Mouse (Mus musculus): ENCODE measurements around the gene Serbp1.

Serbp1 gene

GRCm38 (mm10) chr6:67235649-67236048 lies 2.3 kb upstream of the Serbp1 start:
- no peak for DNase-seq (ENCODE audit: low spot score)

DNA sequence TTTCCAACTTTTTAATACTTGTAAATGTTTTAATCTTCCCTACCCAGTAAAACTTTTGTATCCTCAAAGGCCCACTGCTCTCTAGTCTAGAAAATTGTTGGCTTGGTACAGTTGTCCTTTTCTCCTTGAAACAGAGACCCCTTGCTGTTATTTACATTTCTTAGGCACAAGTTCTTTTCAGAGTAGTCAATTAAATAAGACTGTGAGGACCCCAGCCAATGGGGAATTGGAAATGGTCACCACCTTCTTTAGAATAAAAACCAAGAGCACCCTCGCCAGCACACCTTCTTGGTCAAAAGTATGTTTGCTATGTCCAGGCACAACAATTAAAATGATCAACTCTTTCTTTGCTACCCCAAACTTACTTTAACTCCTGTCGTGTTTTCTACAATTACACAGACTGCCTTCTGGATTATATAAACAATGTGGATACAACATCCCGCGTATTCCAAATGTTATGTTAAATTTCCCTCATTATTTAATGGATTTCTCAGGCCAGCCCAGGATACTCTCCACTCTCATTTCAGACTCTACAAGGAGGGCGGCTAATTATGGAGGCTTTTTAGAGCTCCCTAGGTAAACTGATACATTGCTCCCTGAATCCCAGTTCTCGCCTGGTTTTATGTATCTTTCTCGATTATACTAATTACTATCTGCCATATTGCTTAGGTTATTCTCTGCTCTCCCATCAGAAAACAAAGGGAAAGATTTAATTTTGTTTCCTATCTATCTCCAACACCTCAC lies 1.3 kb upstream of the Serbp1 start:
- DNase-seq (ENCODE audit: low spot score), result no peak

- no peak for DNase-seq (ENCODE audit: low spot score)
Observed at GRCm38 (mm10) chr6:67241263-67241662, 3.3 kb downstream of the Serbp1 start.

GRCm38 (mm10) chr6:67243765-67244420 lies 5.9 kb downstream of the Serbp1 start:
- no peak for DNase-seq (ENCODE audit: low spot score)

- no peak for DNase-seq (ENCODE audit: low spot score)
Observed at GRCm38 (mm10) chr6:67244451-67244850, 6.5 kb downstream of the Serbp1 start.

DNA sequence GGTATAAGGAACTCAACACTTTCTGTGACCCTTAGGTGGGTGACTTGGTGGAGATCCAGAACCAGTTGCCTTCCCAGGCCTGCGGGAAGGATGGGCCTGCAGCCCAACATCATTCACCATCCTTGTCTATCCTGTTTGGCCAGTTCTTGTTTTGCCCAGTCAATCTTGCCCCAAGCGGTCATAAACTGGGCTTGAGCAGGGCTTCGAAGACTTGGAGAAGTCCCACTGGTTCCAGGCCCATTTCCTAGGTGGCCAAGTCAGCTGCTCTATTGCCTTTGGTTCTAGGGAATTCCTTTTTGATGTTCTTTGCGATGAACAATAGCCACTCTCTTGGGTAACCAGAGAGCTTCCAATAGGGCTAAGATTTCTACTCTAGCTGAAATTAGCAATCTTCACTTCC lies 13.1 kb downstream of the Serbp1 start:
- DNase-seq (ENCODE audit: low spot score), result no peak

DNA sequence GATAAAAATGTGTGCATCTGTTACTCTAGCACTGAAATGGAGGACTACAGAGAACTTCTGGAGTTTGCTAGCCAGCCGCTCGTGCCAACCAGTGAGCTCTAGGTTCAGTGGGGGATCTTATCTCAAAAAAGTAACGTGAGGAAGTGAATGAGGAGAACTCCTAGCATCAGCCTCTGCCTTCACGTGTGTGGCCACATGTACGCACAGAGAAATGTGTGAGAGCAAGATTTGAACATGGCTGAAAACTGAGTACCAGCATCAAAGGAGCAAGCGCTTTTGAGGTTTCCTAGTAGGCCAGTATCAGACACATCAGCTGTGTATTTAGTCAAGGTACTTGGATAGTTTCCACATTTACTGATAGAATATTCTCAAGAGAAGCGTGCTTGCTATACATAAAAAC lies 27.0 kb downstream of the Serbp1 start:
- DNase-seq (ENCODE audit: low spot score), result peak; percentile 31

DNA sequence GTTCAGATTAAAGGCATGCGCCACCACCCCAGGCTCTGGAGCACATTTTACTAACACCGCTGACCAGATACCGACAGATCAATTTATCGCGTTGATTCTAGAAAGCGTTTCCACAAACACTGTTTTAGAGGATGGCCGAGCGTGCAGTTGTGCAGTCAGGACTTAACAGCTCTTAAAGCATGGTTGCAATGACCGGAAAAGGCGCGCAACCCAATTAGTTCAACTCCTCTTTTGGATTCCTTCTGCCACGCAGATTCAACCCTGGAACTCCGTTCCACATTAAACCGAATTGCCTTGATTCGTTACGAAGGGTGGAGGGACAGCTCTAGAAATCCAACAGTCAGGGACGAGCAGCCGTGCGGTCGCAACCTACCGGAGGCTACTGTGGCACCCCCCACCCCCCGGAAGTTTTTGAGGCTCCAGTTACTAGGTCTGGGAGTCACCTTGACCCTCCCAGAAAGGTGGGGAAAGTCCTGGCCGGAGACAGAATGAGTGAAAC lies 28.2 kb downstream of the Serbp1 start:
- peak; percentile 50 for DNase-seq (ENCODE audit: low spot score)

GRCm38 (mm10) chr6:67266664-67267407 lies 28.9 kb downstream of the Serbp1 start:
- DNase-seq (ENCODE audit: low spot score), result peak; percentile 96

DNA sequence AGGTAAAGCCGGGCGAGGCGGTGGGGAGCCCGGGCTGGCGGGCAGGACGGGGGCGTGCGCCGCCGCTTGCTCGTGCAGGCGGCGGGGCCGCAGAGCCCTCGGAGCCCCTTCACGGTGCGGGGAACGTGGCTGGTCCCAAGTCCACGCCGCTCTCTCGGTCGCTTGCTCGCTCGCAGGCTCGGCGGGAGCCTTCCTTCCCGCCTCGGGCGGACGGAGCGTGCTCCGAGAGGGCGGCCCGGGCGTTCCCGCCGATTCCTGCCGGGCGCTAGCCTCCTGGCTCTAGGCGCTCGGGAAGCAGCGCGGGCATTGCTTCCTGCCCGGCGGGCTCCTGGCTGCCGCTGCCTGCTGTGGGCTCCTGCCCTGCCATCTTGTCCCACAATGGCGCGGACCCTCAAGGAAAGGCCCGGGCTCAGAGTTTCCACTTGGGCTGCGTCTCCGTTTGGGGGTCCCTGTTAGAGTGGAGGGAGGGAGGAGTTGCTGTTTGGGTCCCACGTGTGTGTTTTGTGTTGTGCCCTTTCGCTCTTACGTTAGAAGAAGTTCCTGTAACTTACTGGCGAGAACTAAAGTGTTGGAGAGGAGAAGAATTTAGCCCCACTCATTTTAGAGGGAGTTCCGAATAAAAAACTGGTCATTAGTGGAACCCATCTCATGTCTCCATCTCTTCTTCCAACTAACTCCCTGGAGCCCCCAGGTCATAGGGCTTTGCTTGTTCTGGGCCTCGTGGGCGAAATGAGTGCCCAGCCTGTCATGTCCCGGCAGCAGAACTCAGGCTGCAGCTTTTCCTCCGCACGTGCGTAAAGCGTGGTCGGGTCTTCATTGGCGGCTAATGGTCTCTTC lies 29.6 kb downstream of the Serbp1 start:
- DNase-seq (ENCODE audit: low spot score), result peak; percentile 40

GRCm38 (mm10) chr6:67268245-67268612 lies 30.3 kb downstream of the Serbp1 start:
- no peak for DNase-seq (ENCODE audit: low spot score)

GRCm38 (mm10) chr6:67268983-67269382 lies 31.0 kb downstream of the Serbp1 start:
- DNase-seq (ENCODE audit: low spot score), result peak; percentile 26

DNA sequence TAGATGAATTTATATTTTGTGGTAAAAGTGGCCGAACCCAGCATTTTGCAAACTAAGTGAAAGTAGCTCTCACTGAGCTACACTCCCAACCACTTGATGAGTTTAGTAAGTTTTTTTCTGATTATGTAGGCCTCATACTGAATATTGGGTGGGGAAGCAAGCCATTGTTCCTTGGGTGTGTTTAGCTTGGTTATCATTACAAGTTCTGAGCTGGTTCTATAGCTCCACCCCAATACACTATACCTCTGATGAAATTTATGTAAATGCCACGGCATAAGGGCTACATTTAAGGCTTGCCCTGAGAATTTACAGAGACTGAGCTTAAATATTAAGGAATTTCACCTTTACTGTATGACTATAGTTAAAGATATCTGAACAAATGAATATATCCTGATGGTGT lies 31.5 kb downstream of the Serbp1 start:
- DNase-seq (ENCODE audit: low spot score), result peak; percentile 49

DNA sequence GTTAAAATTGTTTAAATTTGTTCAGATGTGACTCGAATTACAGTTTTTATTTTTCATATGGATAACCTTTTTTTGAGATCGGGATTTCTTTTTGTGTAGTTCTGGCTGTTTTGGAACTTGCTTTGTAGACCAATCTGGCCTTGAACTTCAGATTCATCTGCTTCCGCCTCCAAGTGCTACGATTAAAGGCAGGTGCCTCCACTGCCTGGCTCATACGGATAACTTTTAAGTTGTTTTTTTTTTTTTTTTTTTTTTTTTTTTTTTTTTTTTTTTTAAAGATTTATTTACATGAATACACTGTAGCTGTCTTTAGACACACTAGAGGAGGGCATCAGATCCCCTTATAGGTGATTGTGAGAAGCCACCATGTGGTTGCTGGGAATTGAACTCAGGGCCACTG lies 40.0 kb downstream of the Serbp1 start:
- DNase-seq (ENCODE audit: low spot score), result no peak

- peak; percentile 25 for DNase-seq (ENCODE audit: low spot score)
Observed at GRCm38 (mm10) chr6:67281614-67282197, 43.7 kb downstream of the Serbp1 start.

- DNase-seq (ENCODE audit: low spot score), result no peak
Observed at GRCm38 (mm10) chr6:67282897-67283296, 44.9 kb downstream of the Serbp1 start.

DNA sequence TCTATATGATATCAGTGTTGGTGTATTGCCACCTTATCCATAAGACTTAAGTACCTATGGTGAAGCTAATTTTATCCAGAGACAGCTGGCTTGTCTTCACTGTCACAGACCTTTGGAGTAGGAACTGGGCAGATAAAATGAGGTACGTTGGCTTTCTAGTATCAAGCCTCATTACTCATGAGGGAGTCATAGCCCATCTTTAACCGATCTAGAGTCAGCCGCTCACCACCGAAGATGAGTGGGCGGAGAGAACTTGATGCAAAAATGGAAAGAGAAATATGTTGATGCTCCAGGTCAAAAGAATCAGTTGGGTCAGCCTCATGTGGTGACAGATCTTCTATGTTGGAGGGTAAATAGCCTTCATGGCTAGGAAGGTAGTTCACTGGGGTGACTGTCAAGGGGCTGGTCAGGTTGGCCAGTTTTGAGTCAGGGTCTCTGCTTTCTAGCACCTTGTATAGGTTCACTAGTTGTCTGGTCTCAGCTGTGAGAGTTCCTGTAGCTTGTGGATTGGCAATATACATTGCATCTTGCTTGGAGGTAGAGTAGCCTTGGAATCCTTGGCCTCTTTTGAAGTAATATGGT lies 54.2 kb downstream of the Serbp1 start:
- DNase-seq (ENCODE audit: low spot score), result no peak

GRCm38 (mm10) chr6:67296126-67296525 lies 58.1 kb downstream of the Serbp1 start:
- no peak for DNase-seq (ENCODE audit: low spot score)

- no peak for DNase-seq (ENCODE audit: low spot score)
Observed at GRCm38 (mm10) chr6:67298742-67299141, 60.8 kb downstream of the Serbp1 start.

DNA sequence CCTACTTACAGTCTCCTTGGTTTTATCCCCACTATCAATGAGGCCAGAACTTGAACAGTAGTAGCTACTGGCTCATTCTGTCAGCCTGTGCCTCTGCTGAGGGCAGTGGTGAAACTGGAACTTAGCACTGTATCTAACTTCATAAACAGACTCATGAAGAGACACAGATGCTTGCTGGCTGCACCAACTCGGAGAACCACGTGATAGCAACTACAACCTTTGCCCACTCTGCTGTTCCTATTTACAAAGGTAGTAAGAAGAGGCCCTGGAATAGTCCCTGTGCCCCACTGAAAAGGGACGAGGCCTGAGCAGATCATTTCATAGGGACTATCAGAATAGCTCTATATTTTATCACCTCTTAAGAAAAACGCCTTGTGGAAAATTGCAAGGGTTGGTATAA lies 62.3 kb downstream of the Serbp1 start:
- no peak for DNase-seq (ENCODE audit: low spot score)

- DNase-seq (ENCODE audit: low spot score), result no peak
Observed at GRCm38 (mm10) chr6:67300710-67301163, 62.8 kb downstream of the Serbp1 start.

Measured in c-Kit-positive CD71-positive TER-119-positive erythroid progenitor cells, embryonic 14.5 days (primary cell).